Mouse (Mus musculus): Measurements from ENCODE around the gene Vwa8. TPM values are rescaled to one million over a fixed set of nuclear protein-coding genes. Genes with fewer than 3 reads are reported as not detected.

Gene Vwa8
- total and polyA plus RNA-seq, 3 experiments: 12.4 to 17.5 (median 15.9) TPM

- in situ Hi-C loops (cut with MboI; ENCODE audit: low pct_ligation_motif_present, low pct_unique_long_range_greater_than_20kb, low sequenced_read_pairs) (no loop called here), dilution Hi-C loops (cut with MboI; ENCODE audit: extremely low pct_ligation_motif_present, extremely low pct_unique_long_range_greater_than_20kb, low sequenced_read_pairs) (no loop called here)
- H3K27me3 ChIP-seq (replicated peaks): no peaks in the 10 kb centered on the region
- no peaks in the 10 kb centered on the region for H3K4me1 ChIP-seq (ENCODE audit: control insufficient read depth in 1 of 2, insufficient read depth in 2 of 2)
- no peaks in the 10 kb centered on the region for H3K79me2 ChIP-seq (replicated peaks; ENCODE audit: control insufficient read depth, extremely low read depth, insufficient read depth, poor library complexity, severe bottlenecking)
- no peak overlapping the region for H3K9ac ChIP-seq (ENCODE audit: insufficient read depth, low read depth)
- no peak overlapping the region for H3K4me3 ChIP-seq (replicated peaks in 1 of 3; ENCODE audit: low read depth in 2 of 3, low read length in 2 of 3, poor library complexity in 1 of 3)
- no peak overlapping the region for H3K27ac ChIP-seq (ENCODE audit: insufficient read depth, low read depth)
- no peaks in the 10 kb centered on the region for H3K36me3 ChIP-seq (replicated peaks in 1 of 2; ENCODE audit: control insufficient read depth in 1 of 2, insufficient read depth in 1 of 2, low read length in 1 of 2)
- H3K4me2 ChIP-seq (ENCODE audit: insufficient read depth, low read depth, poor library complexity, severe bottlenecking): no peak overlapping the region
- no peaks in the 10 kb centered on the region for H3K9me3 ChIP-seq (replicated peaks; ENCODE audit: low read length)
- no peak for DNase-seq (ENCODE audit: extremely low read depth)
- TF ChIP-seq HCFC1 (IDR thresholded peaks at IDR 0.05; ENCODE audit: low read depth, low read length) (no peak), GABPA (IDR thresholded peaks at IDR 0.05; ENCODE audit: insufficient replicate concordance, low read depth, low read length) (no peak), NELFE (IDR thresholded peaks at IDR 0.05; ENCODE audit: low read depth, low read length) (no peak)
These were observed 24.3 kb upstream of the Vwa8 start for GRCm38 (mm10) chr14:78824507-78824906.

GRCm38 (mm10) chr14:78831158-78831557 is 17.7 kb upstream of the Vwa8 start:
- Histone ChIP-seq H3K27ac (ENCODE audit: insufficient read depth, low read depth) (no peak overlapping the region), H3K4me3 (replicated peaks in 1 of 3; ENCODE audit: low read depth in 2 of 3, low read length in 2 of 3, poor library complexity in 1 of 3) (no peak overlapping the region), H3K9ac (ENCODE audit: insufficient read depth, low read depth) (no peak overlapping the region), H3K36me3 (replicated peaks in 1 of 2; ENCODE audit: control insufficient read depth in 1 of 2, insufficient read depth in 1 of 2, low read length in 1 of 2) (no peaks in the 10 kb centered on the region), H3K9me3 (replicated peaks; ENCODE audit: low read length) (no peaks in the 10 kb centered on the region), H3K27me3 (replicated peaks) (no peaks in the 10 kb centered on the region), H3K4me2 (ENCODE audit: insufficient read depth, low read depth, poor library complexity, severe bottlenecking) (no peak overlapping the region), H3K79me2 (replicated peaks; ENCODE audit: control insufficient read depth, extremely low read depth, insufficient read depth, poor library complexity, severe bottlenecking) (no peaks in the 10 kb centered on the region), H3K4me1 (ENCODE audit: control insufficient read depth in 1 of 2, insufficient read depth in 2 of 2) (0 out of 4 replicates have a peak, but pooled peaks cover 0 to 4% of the 10 kb centered on the region in 2 experiments)
- TF ChIP-seq MXI1 (IDR thresholded peaks at IDR 0.05; ENCODE audit: low read depth, low read length): no peak
- no peak for TF ChIP-seq POLR2A (IDR thresholded peaks at IDR 0.05; ENCODE audit: low read depth, low read length)
- no peak for TF ChIP-seq CHD1 (IDR thresholded peaks at IDR 0.05; ENCODE audit: low read depth, low read length)
- DNase-seq (ENCODE audit: extremely low read depth): no peak
- in situ Hi-C loops (cut with MboI; ENCODE audit: low pct_ligation_motif_present, low pct_unique_long_range_greater_than_20kb, low sequenced_read_pairs) (loop anchor here (10.0 kb wide), 1 partner anchor 136 kb away; no protein-coding TSS in a partner anchor), dilution Hi-C loops (cut with MboI; ENCODE audit: extremely low pct_ligation_motif_present, extremely low pct_unique_long_range_greater_than_20kb, low sequenced_read_pairs) (no loop called here)

GRCm38 (mm10) chr14:78847948-78848347 is 904 bp upstream of the Vwa8 start:
- dilution Hi-C loops (cut with MboI; ENCODE audit: extremely low pct_ligation_motif_present, extremely low pct_unique_long_range_greater_than_20kb, low sequenced_read_pairs): no loop called here
- Histone ChIP-seq H3K27ac (ENCODE audit: insufficient read depth, low read depth) (no peak overlapping the region), H3K9ac (ENCODE audit: insufficient read depth, low read depth) (no peak overlapping the region; the same call in 1 of the 2 replicates), H3K4me1 (ENCODE audit: control insufficient read depth in 1 of 2, insufficient read depth in 2 of 2) (peaks cover 6 to 21% of the 10 kb centered on the region in 2 experiments), H3K4me3 (replicated peaks in 1 of 3; ENCODE audit: low read depth in 2 of 3, low read length in 2 of 3, poor library complexity in 1 of 3) (no peak overlapping the region), H3K36me3 (replicated peaks in 1 of 2; ENCODE audit: control insufficient read depth in 1 of 2, insufficient read depth in 1 of 2, low read length in 1 of 2) (peaks cover 0 to 2% of the 10 kb centered on the region in 2 experiments), H3K9me3 (replicated peaks; ENCODE audit: low read length) (no peaks in the 10 kb centered on the region), H3K79me2 (replicated peaks; ENCODE audit: control insufficient read depth, extremely low read depth, insufficient read depth, poor library complexity, severe bottlenecking) (0 out of 2 replicates have a peak, but pooled peaks cover 2% of the 10 kb centered on the region), H3K4me2 (ENCODE audit: insufficient read depth, low read depth, poor library complexity, severe bottlenecking) (peak overlapping the region; percentile 69), H3K27me3 (replicated peaks) (no peaks in the 10 kb centered on the region)
- in situ Hi-C loops (cut with MboI; ENCODE audit: low pct_ligation_motif_present, low pct_unique_long_range_greater_than_20kb, low sequenced_read_pairs): loop anchor here (5.0 kb wide), 1 partner anchor 171 kb away; no protein-coding TSS in a partner anchor
- no peak for DNase-seq (ENCODE audit: extremely low read depth)
- TF ChIP-seq TBP (conservative IDR thresholded peaks at IDR 0.05; ENCODE audit: low read depth, low read length): no peak
- TF ChIP-seq BHLHE40 (IDR thresholded peaks at IDR 0.05; ENCODE audit: low read depth, low read length): no peak
- TF ChIP-seq MAX (IDR thresholded peaks at IDR 0.05; ENCODE audit: low read length): no peak
- TF ChIP-seq UBTF (IDR thresholded peaks at IDR 0.05; ENCODE audit: low read depth, low read length): no peak
- TF ChIP-seq TCF12 (IDR thresholded peaks at IDR 0.05; ENCODE audit: low read depth, low read length): no peak
- no peak for TF ChIP-seq USF2 (conservative IDR thresholded peaks at IDR 0.05; ENCODE audit: low read depth, low read length)
- no peak for TF ChIP-seq ZKSCAN1 (IDR thresholded peaks at IDR 0.05; ENCODE audit: borderline replicate concordance, low read depth, low read length)
- no peak for TF ChIP-seq MYC (IDR thresholded peaks at IDR 0.05; ENCODE audit: low read depth, low read length)
- no peak for TF ChIP-seq ZC3H11A (IDR thresholded peaks at IDR 0.05; ENCODE audit: low read depth, low read length)
- TF ChIP-seq MEF2A (IDR thresholded peaks at IDR 0.05; ENCODE audit: borderline replicate concordance, low read depth, low read length): no peak
- no peak for TF ChIP-seq USF1 (IDR thresholded peaks at IDR 0.05; ENCODE audit: low read depth, low read length)
- no peak for TF ChIP-seq JUND (conservative IDR thresholded peaks at IDR 0.05; ENCODE audit: low read depth, low read length)
- TF ChIP-seq POLR2AphosphoS2 (IDR thresholded peaks at IDR 0.05; ENCODE audit: low read depth, low read length): no peak
- TF ChIP-seq PAX5 (IDR thresholded peaks at IDR 0.05; ENCODE audit: low read length): no peak
- TF ChIP-seq ZMIZ1 (IDR thresholded peaks at IDR 0.05; ENCODE audit: low read depth, low read length): no peak
- no peak for TF ChIP-seq EP300 (IDR thresholded peaks at IDR 0.05; ENCODE audit: low read length)
- no peak for TF ChIP-seq KAT2A (IDR thresholded peaks at IDR 0.05; ENCODE audit: insufficient replicate concordance, low read length)

All from CH12.LX (cell line).